Mouse (Mus musculus) lung, adult 18-20 months (tissue): ENCODE measurements at regions not wholly inside any gene's neighbourhood (a gene's known extent, or its start where the extent isn't known, plus 50 kb on each side); places are given as distances from the start of the nearest gene placed in this dataset.

Source experiments
- DNase-seq, 2 experiments: peaks; one replicate each; pipeline ENCODE4 v3.0.0; 2022; ENCODE audit warnings: mixed read lengths in 2 of 2

DNA sequence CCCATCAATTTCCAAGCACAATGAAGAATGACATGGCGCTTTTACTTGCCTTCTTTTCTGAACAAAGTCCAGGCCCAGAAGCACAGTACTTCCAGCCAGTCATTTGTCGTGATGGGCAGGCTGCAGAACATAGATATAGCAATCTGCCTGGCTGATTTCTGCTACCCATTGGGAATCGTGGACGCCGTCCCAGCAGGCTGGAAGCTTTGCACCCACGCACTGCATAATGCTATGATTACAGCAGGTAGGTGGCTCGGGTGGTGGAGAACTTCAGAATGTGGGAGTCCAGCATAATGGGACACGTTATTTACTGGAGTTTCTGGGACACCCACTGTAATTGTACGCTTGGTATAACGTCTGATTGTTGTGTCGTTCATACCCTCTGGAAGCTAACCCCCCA, 116.2 kb upstream of the Meis2 start:
- no peak for DNase-seq

DNA sequence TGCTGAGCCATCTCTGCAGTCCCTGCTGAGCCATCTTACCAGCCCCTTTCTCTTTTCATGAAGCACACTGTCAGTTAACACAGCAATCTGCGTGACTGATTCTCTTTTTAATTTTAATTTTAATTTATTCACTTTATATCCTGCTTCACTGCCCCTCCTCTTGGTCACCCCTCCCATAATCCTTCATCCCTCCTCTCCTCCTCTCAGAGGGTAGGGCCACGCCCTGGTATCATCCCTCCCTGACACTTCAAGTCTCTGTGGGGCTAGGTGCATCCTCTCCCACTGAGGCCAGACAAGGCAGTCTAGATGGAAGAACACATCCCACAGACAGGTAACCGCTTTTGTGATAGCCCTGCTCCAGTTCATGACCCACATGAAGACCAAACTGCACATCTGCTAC, 111.5 kb upstream of the Meis2 start:
- no peak for DNase-seq

DNA sequence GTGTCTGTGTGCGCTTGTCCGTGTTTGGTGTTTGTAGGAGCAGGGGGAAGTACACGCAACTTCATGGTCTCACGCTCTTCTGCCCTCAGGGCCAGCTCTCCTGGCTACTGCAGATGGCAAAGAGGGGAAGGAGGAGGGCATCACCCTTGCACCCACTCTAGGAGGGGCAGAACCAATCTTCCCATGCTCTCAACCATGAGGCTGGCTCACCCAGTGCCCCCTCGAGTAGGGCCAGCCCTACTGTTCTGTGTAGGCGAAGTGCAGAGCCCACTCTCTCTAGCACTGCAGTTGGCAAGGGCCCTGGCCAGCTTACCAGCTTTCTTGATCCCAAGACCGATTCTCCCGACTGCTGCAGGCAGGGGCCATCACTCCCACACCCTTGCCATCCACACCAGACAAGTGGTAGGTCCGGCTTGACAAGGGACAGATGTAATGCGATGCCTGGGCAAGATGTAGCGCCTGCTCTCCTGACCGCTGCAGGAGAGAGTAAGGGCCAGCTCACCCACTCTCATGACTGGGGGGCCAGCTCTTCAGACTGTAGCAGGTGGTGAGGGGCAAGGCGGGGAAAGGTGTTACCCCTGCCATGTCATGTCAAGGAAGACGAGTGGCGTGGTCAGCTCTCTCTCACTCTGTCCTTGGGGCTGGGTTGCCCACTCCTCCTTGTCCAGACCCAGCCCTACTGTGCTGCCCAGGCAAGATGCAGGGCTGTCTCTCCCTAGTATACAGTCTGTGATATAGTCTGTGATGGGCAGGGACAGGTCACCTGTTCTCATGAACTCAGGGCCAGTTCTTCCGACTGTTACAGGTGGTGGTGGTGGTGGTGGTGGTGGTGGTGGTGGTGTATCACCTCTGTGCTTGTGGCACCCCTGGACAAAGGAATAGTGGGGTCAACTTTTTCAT, 100.5 kb upstream of the Meis2 start:
- no peak for DNase-seq
